Comparison of ENCODE assay signal across 8 mouse cellular contexts in the genomic region with DNA sequence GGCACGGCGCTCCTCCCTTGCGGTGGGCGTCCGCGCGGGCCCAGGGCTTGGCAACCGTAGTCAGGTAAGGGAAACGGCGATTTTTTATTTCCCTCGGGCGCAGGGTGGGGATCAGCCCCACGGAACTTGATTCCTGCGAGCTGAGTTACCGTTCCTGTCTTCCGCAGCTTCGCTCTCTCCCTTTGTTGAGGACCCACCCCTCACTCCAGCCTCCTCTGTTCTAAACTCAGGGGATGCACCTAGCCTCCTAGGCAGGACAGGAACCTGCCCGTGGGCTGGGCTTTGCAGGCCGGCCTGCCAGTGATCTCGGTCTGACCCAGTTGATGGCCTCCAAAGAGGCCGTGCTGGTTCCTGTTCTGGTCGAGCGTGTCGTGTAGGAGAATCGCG. TPM values are rescaled to one million over a fixed set of nuclear protein-coding genes. Genes with fewer than 3 reads are reported as not detected.
DNase-seq lines count a peak whose midpoint lies in the region; ATAC-seq and TF ChIP-seq lines count a peak whose summit lies in the region.

No protein-coding gene starts in this region.

- no peaks in the 10 kb centered on the region for H3K9me3 ChIP-seq in forebrain, embryonic 14.5 days (replicated peaks; ENCODE audit: control insufficient read depth, low read length)
- H3K9me3 ChIP-seq in liver, embryonic 16.5 days (replicated peaks; ENCODE audit: control insufficient read depth, low read length) = no peaks in the 10 kb centered on the region

- TF ChIP-seq CTCF in cerebellum, adult 2 months (IDR thresholded peaks at IDR 0.05; ENCODE audit: borderline replicate concordance, insufficient read depth, low read depth, low read length) = no peak
- no peak for TF ChIP-seq CTCF in C2C12 (IDR thresholded peaks at IDR 0.05; ENCODE audit: control insufficient read depth, insufficient read depth, insufficient read length)

- H3K79me3 ChIP-seq in C2C12 (ENCODE audit: low read depth) = peaks cover 45% of the 10 kb centered on the region

- DNase-seq in cerebellum, adult 2 months = no peak
- no peak for DNase-seq in cerebellum, postnatal 25 days
- DNase-seq in forebrain, embryonic 14.5 days (ENCODE audit: low spot score) = no peak
- no peak for DNase-seq in gastrocnemius, postnatal 4 days (ENCODE audit: low spot score in 2 of 2)
- DNase-seq in left cerebral cortex, adult 9 months (ENCODE audit: low spot score in 2 of 2) = no peak
- DNase-seq in urinary bladder, postnatal 36 days (ENCODE audit: low spot score in 2 of 2) = no peak

- peak; percentile 5; the same call in 1 of the 2 replicates for ATAC-seq in forebrain, embryonic 14.5 days
- ATAC-seq in liver, embryonic 16.5 days (ENCODE audit: low read depth) = no peak

- WGBS in cerebellum, adult 2 months = under 1% methylated on average over 26 of the region's 26 CpGs
- WGBS in forebrain, embryonic 14.5 days = 1% methylated on average over 26 of the region's 26 CpGs
- under 1% methylated on average over 26 of the region's 26 CpGs for WGBS in liver, embryonic 16.5 days (ENCODE audit: insufficient replicate concordance)

- H3K79me2 ChIP-seq in C2C12 (ENCODE audit: control insufficient read depth, insufficient read depth) = peaks cover 85% of the 10 kb centered on the region

- H3K36me3 ChIP-seq in C2C12 (ENCODE audit: control insufficient read depth, insufficient read depth) = peaks cover 54% of the 10 kb centered on the region
- peaks cover 32% of the 10 kb centered on the region for H3K36me3 ChIP-seq in forebrain, embryonic 14.5 days (ENCODE audit: control insufficient read depth, insufficient read depth, low read length)
- H3K36me3 ChIP-seq in liver, embryonic 16.5 days (ENCODE audit: control insufficient read depth, insufficient read depth) = peaks cover 44% of the 10 kb centered on the region

- peak overlapping the region; percentile 79 for H3K4me3 ChIP-seq in cerebellum, adult 2 months (replicated peaks; ENCODE audit: insufficient read depth, low read depth, low read length)
- peak overlapping the region; percentile 97 for H3K4me3 ChIP-seq in C2C12 (ENCODE audit: insufficient read depth, poor library complexity, severe bottlenecking)
- peak overlapping the region; percentile 73 for H3K4me3 ChIP-seq in forebrain, embryonic 14.5 days (ENCODE audit: low read depth, low read length)
- H3K4me3 ChIP-seq in liver, embryonic 16.5 days (ENCODE audit: low read depth, low read length) = peak overlapping the region; percentile 94

- no peak for TF ChIP-seq POLR2A in cerebellum, adult 2 months (IDR thresholded peaks at IDR 0.05; ENCODE audit: borderline replicate concordance, insufficient read depth, low read length)

- H3K4me2 ChIP-seq in forebrain, embryonic 14.5 days (ENCODE audit: low read length) = peak overlapping the region; percentile 96
- H3K4me2 ChIP-seq in liver, embryonic 16.5 days (ENCODE audit: low read depth, low read length) = peak overlapping the region; percentile 74

- no peaks in the 10 kb centered on the region for H3K27me3 ChIP-seq in cerebellum, adult 2 months (ENCODE audit: control insufficient read depth, insufficient read depth, low read length)
- no peaks in the 10 kb centered on the region for H3K27me3 ChIP-seq in C2C12 (ENCODE audit: control insufficient read depth, insufficient read depth, insufficient read length)
- no peaks in the 10 kb centered on the region for H3K27me3 ChIP-seq in forebrain, embryonic 14.5 days (replicated peaks; ENCODE audit: control insufficient read depth, insufficient read depth, low read length)
- H3K27me3 ChIP-seq in liver, embryonic 16.5 days (ENCODE audit: control insufficient read depth, insufficient read depth, low read depth, low read length) = no peaks in the 10 kb centered on the region

- H3ac ChIP-seq in C2C12 (ENCODE audit: control insufficient read depth, insufficient read length, low read depth) = peak overlapping the region; percentile 80

- H3K4me1 ChIP-seq in cerebellum, adult 2 months (ENCODE audit: control insufficient read depth, insufficient read depth, low read length) = peaks cover 8% of the 10 kb centered on the region
- peaks cover 17% of the 10 kb centered on the region for H3K4me1 ChIP-seq in forebrain, embryonic 14.5 days (ENCODE audit: control insufficient read depth, insufficient read depth, low read length)
- peaks cover 41% of the 10 kb centered on the region for H3K4me1 ChIP-seq in liver, embryonic 16.5 days (ENCODE audit: control insufficient read depth, low read depth, low read length)

- H3K9ac ChIP-seq in forebrain, embryonic 14.5 days (ENCODE audit: low read length) = peak overlapping the region; percentile 69
- H3K9ac ChIP-seq in liver, embryonic 16.5 days (ENCODE audit: low read depth, low read length) = peak overlapping the region; percentile 90

- no peak overlapping the region for H3K27ac ChIP-seq in cerebellum, adult 2 months (ENCODE audit: insufficient read depth, low read length)
- H3K27ac ChIP-seq in forebrain, embryonic 14.5 days (ENCODE audit: low read depth, low read length) = no peak overlapping the region
- H3K27ac ChIP-seq in liver, embryonic 16.5 days (ENCODE audit: low read length) = peak overlapping the region; percentile 98

TF ChIP-seq in C2C12, 6 proteins besides CTCF, POLR2A, EP300 and RAD21:
- TF ChIP-seq USF1 (IDR thresholded peaks at IDR 0.05; ENCODE audit: low read depth) (no peak), MYOD1 (IDR thresholded peaks at IDR 0.05; ENCODE audit: control insufficient read depth, insufficient read length, low read depth) (no peak), CEBPB (IDR thresholded peaks at IDR 0.05; ENCODE audit: low read depth) (no peak), MYOG (IDR thresholded peaks at IDR 0.05; ENCODE audit: control insufficient read depth, extremely low read depth, insufficient read length) (no peak), MAX (IDR thresholded peaks at IDR 0.05) (no peak), FOSL1 (IDR thresholded peaks at IDR 0.05; ENCODE audit: insufficient read depth, low read length, poor library complexity, severe bottlenecking) (no peak)

RNA-seq across cellular contexts. Expression of a gene that starts 0.4 kb away (rescaled TPM):
- 50.1 and 50.2 TPM in 2 replicates for polyA plus RNA-seq in cerebellum, adult 2 months (2012; rRNA removed)
- 26.1 TPM for polyA plus RNA-seq in C2C12 (2012; fragmentation: generic; extraction: Trizol)
- polyA plus RNA-seq in forebrain, embryonic 14.5 days (2014; fragmentation: Nextera tagmentation; extraction: Ambion mirVana) = 35.8 and 39.5 TPM in 2 replicates
- 21.7 and 21.8 TPM in 2 replicates for polyA plus RNA-seq in liver, embryonic 16.5 days (2015; fragmentation: Nextera tagmentation; extraction: Ambion mirVana)
- total RNA-seq in gastrocnemius, postnatal 4 days (2021) = 10 to 100 TPM; 26.5 to 27.1 TPM

RNA-seq across cellular contexts. Expression of a gene that starts 0.7 kb away (rescaled TPM):
- polyA plus RNA-seq in cerebellum, adult 2 months (2012; rRNA removed) = 9.2 and 9.8 TPM in 2 replicates
- 109 TPM for polyA plus RNA-seq in C2C12 (2012; fragmentation: generic; extraction: Trizol)
- 94.5 and 98.2 TPM in 2 replicates for polyA plus RNA-seq in forebrain, embryonic 14.5 days (2014; fragmentation: Nextera tagmentation; extraction: Ambion mirVana)
- 127 and 129 TPM in 2 replicates for polyA plus RNA-seq in liver, embryonic 16.5 days (2015; fragmentation: Nextera tagmentation; extraction: Ambion mirVana)
- 10 to 100 TPM; 31.2 to 33.7 TPM for total RNA-seq in gastrocnemius, postnatal 4 days (2021)

RNA-seq across cellular contexts. Expression of a gene that starts 6.3 kb away (rescaled TPM):
- 39.4 and 41.8 TPM in 2 replicates for polyA plus RNA-seq in cerebellum, adult 2 months (2012; rRNA removed)
- polyA plus RNA-seq in C2C12 (2012; fragmentation: generic; extraction: Trizol) = 47.4 TPM
- 154 and 159 TPM in 2 replicates for polyA plus RNA-seq in forebrain, embryonic 14.5 days (2014; fragmentation: Nextera tagmentation; extraction: Ambion mirVana)
- 214 and 245 TPM in 2 replicates for polyA plus RNA-seq in liver, embryonic 16.5 days (2015; fragmentation: Nextera tagmentation; extraction: Ambion mirVana)
- 10 to 100 TPM; 38.4 to 42.2 TPM for total RNA-seq in gastrocnemius, postnatal 4 days (2021)

RNA-seq across cellular contexts. Expression of a gene that starts 28.9 kb away (rescaled TPM):
- polyA plus RNA-seq in cerebellum, adult 2 months (2012; rRNA removed) = 0.93 and 1.1 TPM in 2 replicates
- 0.18 TPM for polyA plus RNA-seq in C2C12 (2012; fragmentation: generic; extraction: Trizol)
- polyA plus RNA-seq in forebrain, embryonic 14.5 days (2014; fragmentation: Nextera tagmentation; extraction: Ambion mirVana) = 0.45 and 0.48 TPM in 2 replicates
- 0.12 TPM in 1 of 2 replicates, not detected in the other for polyA plus RNA-seq in liver, embryonic 16.5 days (2015; fragmentation: Nextera tagmentation; extraction: Ambion mirVana)
- 1 to 10 TPM; 1.8 to 1.9 TPM for total RNA-seq in gastrocnemius, postnatal 4 days (2021)

RNA-seq across cellular contexts. Expression of a gene that starts 29.2 kb away (rescaled TPM):
- 18.0 and 18.5 TPM in 2 replicates for polyA plus RNA-seq in cerebellum, adult 2 months (2012; rRNA removed)
- polyA plus RNA-seq in C2C12 (2012; fragmentation: generic; extraction: Trizol) = 31.4 TPM
- 46.3 and 46.9 TPM in 2 replicates for polyA plus RNA-seq in forebrain, embryonic 14.5 days (2014; fragmentation: Nextera tagmentation; extraction: Ambion mirVana)
- polyA plus RNA-seq in liver, embryonic 16.5 days (2015; fragmentation: Nextera tagmentation; extraction: Ambion mirVana) = 17.5 and 18.4 TPM in 2 replicates
- total RNA-seq in gastrocnemius, postnatal 4 days (2021) = 10 to 100 TPM; 37.5 to 42.7 TPM
